Mouse (Mus musculus) layer of hippocampus, adult 9-10 months (tissue): Measurements from ENCODE around the gene Clca2.

ENCODE experiments used
- DNase-seq: peaks from one replicate; pipeline ENCODE4 v3.0.0; 2022; ENCODE audit warnings: low spot score

Gene Clca2

DNA sequence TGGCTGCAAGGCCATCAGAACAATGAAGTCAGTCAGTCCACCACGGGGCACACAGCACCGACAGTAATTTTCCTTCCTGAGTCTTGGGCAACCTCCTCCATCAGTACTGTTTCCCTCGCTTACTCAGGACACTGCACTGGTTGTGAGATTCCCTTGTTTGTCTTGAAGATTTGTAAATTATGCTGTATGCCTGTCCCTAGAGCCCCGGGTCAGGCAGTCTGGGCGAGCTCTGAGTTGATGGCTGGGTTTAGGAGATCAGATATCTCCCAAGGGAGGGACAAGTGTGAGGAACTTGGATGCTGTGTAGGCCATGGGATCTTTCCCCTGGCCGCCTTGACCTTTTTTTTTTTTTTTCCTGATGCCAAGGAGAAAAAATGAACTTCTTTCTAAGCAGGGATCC is at the start of gene Clca2:
Gene Clca2 (minus strand): TSS at position 153 of the 400 bp plus-strand sequence.
- DNase-seq, result no peak

GRCm38 (mm10) chr3:145147952-145148351 is 48.7 kb upstream of the Clca2 start:
- no peak for DNase-seq

- DNase-seq, result no peak
These were observed 48.2 kb upstream of the Clca2 start for GRCm38 (mm10) chr3:145147483-145147882.

DNA sequence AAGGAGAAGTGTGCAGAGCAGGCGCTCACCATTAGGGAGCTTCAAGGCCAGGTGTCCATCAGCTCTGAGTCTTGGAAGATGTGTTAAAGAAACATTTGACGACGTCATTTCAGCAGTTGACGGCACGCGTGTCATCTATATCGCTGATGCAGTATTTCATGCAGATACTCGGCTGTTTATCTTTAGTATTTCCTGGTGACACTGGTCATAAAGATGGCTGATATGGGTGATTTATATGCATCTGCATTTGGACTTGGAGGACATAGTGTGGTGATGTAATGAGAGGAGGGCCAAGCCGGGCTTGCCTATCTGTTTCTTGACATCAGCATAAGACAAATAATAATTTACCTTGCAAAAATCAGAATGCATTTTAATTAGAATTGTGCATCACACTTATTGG is 47.6 kb upstream of the Clca2 start:
- no peak for DNase-seq

DNA sequence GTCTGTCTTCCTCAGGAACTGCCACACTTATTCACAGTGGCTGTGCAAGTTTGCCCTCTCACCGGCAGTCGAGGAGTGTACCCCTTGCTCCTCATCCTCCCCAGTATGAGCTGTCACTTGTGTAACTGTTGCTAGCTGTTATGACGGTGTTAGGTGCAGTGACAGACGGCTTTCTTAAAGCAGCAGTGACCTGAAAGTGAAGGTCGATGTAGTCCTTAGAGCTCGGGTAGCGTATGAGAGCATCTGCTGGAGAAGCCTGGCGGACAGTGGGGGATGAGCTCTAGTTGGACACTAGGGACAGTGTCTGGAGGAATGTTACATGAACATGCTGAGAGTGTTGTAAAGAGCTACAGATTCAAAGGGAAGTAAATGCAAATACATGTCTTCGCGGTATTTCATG is 44.6 kb upstream of the Clca2 start:
- no peak for DNase-seq

DNA sequence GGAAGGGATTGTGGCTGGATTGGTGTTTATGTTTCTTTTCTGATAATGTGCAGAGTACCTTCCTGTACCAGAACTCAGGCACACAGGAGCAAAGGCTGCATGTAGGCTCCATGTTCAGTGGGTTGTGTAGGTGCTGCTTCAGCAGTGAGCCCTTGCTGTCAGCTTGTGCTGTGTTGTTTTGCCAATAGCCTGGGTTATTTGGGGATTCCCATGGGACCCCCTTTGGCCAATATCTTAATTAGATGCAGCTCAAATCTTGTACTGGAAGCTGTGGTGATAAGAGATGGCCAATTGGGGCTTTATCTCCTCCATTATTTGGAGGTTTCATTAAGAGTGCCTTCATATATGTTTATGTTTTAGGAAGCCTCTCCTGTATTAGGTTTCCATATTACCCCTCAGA is 43.7 kb upstream of the Clca2 start:
- DNase-seq, result no peak

DNA sequence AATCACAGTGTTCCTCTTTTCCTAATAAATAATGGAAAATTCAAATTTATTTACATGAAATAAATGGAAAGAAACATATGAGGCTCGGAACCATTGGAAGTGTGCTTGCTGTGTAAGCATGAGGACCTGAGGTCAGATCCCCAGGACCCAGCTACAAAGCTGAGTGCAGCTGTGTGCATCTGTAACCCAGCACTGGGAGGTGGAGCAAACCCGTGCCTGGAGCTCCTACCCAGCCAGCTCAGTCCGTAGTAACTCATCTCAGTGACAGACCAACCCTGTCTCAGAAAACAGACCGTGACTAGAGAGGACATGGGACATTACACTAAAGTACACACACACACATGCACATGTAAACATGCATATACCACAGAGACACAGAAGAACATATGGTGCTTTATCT is 41.0 kb upstream of the Clca2 start:
- DNase-seq, result no peak

DNA sequence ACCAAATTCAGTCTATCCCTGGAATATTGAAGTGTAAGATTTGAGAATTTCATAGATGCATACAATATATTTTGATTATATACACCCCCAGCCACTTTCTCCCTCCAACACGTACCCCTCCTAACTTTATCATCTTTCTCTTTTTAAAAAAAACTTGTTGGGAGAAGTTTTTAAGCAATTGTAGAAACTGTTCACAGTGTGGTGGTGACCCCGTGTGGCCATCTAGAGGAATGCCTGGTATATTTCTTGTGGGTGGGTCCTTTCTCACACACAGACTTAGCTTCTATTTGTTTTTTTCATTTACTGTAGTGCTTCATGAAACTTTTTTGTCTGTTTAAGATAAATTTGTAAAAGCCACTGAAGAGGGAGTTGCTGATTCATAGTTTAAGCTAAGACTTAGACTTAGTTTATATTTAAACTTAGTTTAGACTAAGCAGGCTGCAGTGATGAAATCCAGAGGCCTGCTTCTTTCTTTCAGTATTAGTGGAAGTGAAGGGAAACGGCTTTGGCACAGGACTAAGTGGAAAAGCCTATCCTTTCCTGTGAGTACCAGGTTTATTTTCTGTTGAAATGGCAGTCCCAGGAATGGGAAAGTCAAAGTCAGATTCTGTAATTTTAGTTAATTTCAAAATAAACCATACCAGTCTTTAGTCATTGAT is 32.1 kb upstream of the Clca2 start:
- no peak for DNase-seq

GRCm38 (mm10) chr3:145129356-145129755 is 30.1 kb upstream of the Clca2 start:
- no peak for DNase-seq

GRCm38 (mm10) chr3:145126618-145127017 is 27.4 kb upstream of the Clca2 start:
- no peak for DNase-seq

DNA sequence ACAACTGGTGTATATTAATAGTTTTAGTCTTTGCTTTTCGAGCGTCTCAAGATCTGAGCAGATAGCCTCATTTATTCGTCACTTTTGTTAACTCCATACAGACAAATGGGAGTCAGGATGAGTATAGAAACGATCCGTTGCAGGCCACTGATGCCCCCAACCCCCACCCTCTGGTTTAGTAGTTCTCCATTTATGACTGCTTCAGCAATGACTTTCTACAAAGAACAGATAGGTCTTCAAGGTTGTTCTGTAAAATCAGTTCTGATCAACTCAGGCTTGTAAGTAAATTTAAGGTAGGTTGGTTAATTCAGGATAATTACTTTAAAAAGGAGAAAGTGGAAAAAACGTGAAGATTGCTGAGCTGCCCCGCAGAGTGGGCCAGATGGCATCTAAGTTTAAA is 20.2 kb upstream of the Clca2 start:
- no peak for DNase-seq

DNA sequence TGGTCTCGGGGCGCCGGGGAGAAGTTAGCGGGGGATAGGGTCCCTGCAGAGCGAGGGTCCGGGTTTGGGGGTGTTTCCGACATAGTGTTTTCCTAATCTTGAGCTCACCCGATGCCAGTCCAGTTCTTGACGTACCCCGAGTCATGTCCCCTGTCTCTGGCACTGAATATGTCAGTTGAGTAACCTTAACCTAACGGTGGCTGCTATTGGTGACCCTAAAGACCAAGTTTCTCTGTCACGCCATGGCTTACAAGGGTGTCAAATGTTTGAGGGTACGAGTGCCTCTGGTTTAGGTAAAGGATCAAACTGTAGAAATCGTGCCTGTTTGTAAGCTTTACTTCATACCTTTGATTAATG is 19.7 kb upstream of the Clca2 start:
- peak; percentile 25 for DNase-seq

GRCm38 (mm10) chr3:145118254-145119001 is 19.2 kb upstream of the Clca2 start, which contains the start of gene Odf2l:
Gene Odf2l (plus strand): TSS chr3:145118588.
- peak; percentile 97 for DNase-seq

GRCm38 (mm10) chr3:145117637-145118036 is 18.4 kb upstream of the Clca2 start:
- no peak for DNase-seq

GRCm38 (mm10) chr3:145115169-145115568 is 15.9 kb upstream of the Clca2 start:
- DNase-seq, result no peak

DNA sequence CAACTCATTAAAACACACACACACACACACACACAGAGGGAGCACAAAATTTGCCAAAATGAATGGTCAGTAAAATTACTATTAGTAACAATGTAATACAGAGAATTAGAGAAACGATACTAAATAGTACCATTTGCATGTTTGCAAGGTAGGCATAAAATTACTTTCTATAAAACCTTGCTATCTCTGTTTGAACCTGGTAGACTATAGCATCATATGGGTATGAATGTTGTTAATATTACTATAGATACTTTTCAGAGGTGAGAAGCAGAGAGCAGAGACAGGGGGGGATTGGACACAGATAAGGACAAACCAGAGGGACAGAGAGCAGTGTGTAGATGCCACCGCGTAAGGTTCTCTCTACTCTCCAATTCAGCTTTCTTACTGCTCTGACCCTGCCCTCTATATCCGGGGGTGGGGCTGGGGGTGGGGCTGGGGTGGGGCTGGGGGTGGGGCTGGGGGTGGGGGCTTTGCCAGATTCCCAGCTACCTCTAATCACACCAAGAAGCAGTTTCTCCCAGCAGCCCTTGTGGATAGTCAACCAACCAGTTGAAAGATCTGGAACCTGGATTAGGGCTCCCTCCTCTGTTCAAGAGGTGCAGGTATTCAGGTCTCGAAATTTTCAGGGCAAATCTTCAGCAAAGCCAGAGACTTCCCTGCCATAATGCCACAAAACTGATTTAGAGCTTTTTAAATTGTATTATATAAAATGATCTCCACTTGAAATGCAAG is 6.7 kb upstream of the Clca2 start:
- DNase-seq, result no peak

- DNase-seq, result no peak
These were observed 6.0 kb upstream of the Clca2 start for GRCm38 (mm10) chr3:145105076-145105772.

GRCm38 (mm10) chr3:145103770-145104169 is 4.5 kb upstream of the Clca2 start:
- DNase-seq, result no peak

- no peak for DNase-seq
These were observed 4.1 kb upstream of the Clca2 start for GRCm38 (mm10) chr3:145103321-145103720.

GRCm38 (mm10) chr3:145101891-145102555 is 2.8 kb upstream of the Clca2 start:
- no peak for DNase-seq

DNA sequence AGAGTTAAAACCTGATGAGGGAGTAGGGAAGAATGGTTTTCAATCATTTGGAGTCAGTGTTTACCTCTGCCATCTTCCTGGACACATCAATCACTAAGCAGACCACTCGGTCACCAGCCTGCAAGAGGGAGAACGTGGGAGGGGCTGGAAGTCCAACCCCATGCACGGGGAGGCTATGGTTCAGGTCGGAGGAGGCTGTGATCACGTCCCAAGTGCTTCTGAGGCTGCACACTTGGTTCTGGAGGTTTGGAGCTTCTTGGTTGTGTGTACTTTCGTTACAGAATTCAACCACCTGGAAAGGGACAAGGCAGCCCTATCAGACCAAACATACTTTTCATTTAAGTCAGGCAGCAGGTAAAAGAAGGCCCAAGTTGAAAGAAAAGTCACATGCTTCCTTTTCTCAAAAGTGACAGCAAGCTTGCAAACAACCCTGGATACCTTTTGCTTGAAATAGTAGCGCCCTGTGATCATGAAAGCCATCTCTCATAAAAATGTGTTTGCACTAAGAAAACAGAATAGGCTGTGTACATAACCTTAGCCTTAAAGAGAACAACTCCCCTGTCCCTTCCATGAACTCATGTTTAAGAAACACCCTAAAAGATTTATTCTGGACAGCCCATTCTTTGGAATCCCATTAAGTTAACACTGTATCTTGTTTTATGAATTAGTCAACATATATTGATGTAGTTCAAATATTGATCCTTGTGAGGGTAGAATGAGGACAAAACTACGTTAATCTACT is 11.2 kb downstream of the Clca2 start:
- no peak for DNase-seq
